Mouse (Mus musculus): Measurements from ENCODE around the gene Rsbn1. TPM values are rescaled to one million over a fixed set of nuclear protein-coding genes. Genes with fewer than 3 reads are reported as not detected.

Gene Rsbn1
- polyA plus RNA-seq, 1 experiment = 22.2 TPM

- DNase-seq (ENCODE audit: low read depth) = peak; percentile 41
- TF ChIP-seq POLR2A (IDR thresholded peaks at IDR 0.05; ENCODE audit: borderline replicate concordance, extremely low read depth, insufficient read depth, insufficient read length, poor library complexity, severe bottlenecking) = no peak
These were observed 93.1 kb downstream of the Rsbn1 start for GRCm38 (mm10) chr3:104006896-104007466.

GRCm38 (mm10) chr3:104007479-104007878 is 93.6 kb downstream of the Rsbn1 start:
- peak; percentile 77 for DNase-seq (ENCODE audit: low read depth)
- TF ChIP-seq POLR2A (IDR thresholded peaks at IDR 0.05; ENCODE audit: borderline replicate concordance, extremely low read depth, insufficient read depth, insufficient read length, poor library complexity, severe bottlenecking) (no peak), CTCF (IDR thresholded peaks at IDR 0.05; ENCODE audit: borderline replicate concordance, extremely low read depth, insufficient read depth, insufficient read length) (peak; percentile 1; the same call in 1 of the 2 replicates)

GRCm38 (mm10) chr3:104009924-104010662 is 96.2 kb downstream of the Rsbn1 start:
- TF ChIP-seq CTCF (IDR thresholded peaks at IDR 0.05; ENCODE audit: borderline replicate concordance, extremely low read depth, insufficient read depth, insufficient read length) (peak; percentile 8; the same call in 1 of the 2 replicates), POLR2A (IDR thresholded peaks at IDR 0.05; ENCODE audit: borderline replicate concordance, extremely low read depth, insufficient read depth, insufficient read length, poor library complexity, severe bottlenecking) (no peak)
- DNase-seq (ENCODE audit: low read depth) = no peak

- no peak for DNase-seq (ENCODE audit: low read depth)
- TF ChIP-seq POLR2A (IDR thresholded peaks at IDR 0.05; ENCODE audit: borderline replicate concordance, extremely low read depth, insufficient read depth, insufficient read length, poor library complexity, severe bottlenecking) (no peak), CTCF (IDR thresholded peaks at IDR 0.05; ENCODE audit: borderline replicate concordance, extremely low read depth, insufficient read depth, insufficient read length) (no peak)
These were observed 98.1 kb downstream of the Rsbn1 start for GRCm38 (mm10) chr3:104011972-104012371.

Other genes with a start within 250 kb of the Rsbn1 start
- gene Olfml3, start 176.1 kb upstream of the Rsbn1 start, polyA plus RNA-seq (2012; rRNA removed) = 3.4 and 6.8 TPM in 2 replicates
- gene Gm10964, start 174.8 kb upstream of the Rsbn1 start, polyA plus RNA-seq (2012; rRNA removed) = not detected in 2 replicates
- gene Hipk1, start 122.6 kb upstream of the Rsbn1 start, polyA plus RNA-seq (2012; rRNA removed) = 28.5 and 45.8 TPM in 2 replicates
- 12.5 and 14.4 TPM in 2 replicates for gene Dclre1b, start 104.7 kb upstream of the Rsbn1 start, polyA plus RNA-seq (2012; rRNA removed)
- 20.8 and 25.0 TPM in 2 replicates for gene Ap4b1, start 104.6 kb upstream of the Rsbn1 start, polyA plus RNA-seq (2012; rRNA removed)
- 0.53 and 0.66 TPM in 2 replicates for gene Gm43064, start 104.5 kb upstream of the Rsbn1 start, polyA plus RNA-seq (2012; rRNA removed)
- gene Bcl2l15, start 81.5 kb upstream of the Rsbn1 start, polyA plus RNA-seq (2012; rRNA removed) = 1.4 and 1.6 TPM in 2 replicates
- gene Ptpn22, start 54.3 kb upstream of the Rsbn1 start, polyA plus RNA-seq (2012; rRNA removed) = 0.37 and 0.50 TPM in 2 replicates
- gene Phtf1, start 54.0 kb downstream of the Rsbn1 start, polyA plus RNA-seq (2012; rRNA removed) = 21.2 and 25.6 TPM in 2 replicates